Mouse (Mus musculus): ENCODE results near the gene 4933411K16Rik. TPM values are rescaled to one million over a fixed set of nuclear protein-coding genes. Genes with fewer than 3 reads are reported as not detected.

The 4933411K16Rik gene
- polyA plus RNA-seq, 1 experiment from 2014 or later: 2.7 TPM

DNA sequence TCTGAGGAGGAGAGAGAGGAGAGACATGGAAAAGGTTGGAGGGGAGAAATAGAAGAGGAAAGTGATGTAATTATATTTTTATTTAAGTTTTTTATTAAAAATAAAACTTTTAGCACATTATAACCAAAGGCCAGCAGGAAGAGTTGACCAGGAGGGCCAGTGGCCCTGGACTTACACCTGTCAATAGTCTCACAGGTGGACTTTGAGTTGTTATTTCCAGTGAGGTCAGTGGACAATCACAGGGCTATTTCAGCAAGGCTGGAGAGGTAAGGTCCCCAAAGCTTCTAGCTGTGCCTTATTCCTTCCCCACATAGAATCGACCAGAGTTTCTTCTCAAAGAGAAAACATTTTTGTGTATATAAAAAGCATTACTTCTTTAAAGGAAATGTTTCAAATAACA lies 1.8 kb upstream of the 4933411K16Rik start:
- DNase-seq (ENCODE audit: low read depth, low spot score) (no peak), ATAC-seq (no peak)
- in situ Hi-C loops (cut with MboI; ENCODE audit: low pct_unique_long_range_greater_than_20kb): no loop called here
- ChIA-PET CTCF (interaction anchor here (1.0 to 4.1 kb wide), 3 partner anchors 15 to 23 kb away, joined by 3 to 19 read pairs (median 11); partner anchors contain the start of gene Ankrd2), POLR2A (no interaction called here)
- no peaks in the 10 kb centered on the region for H3K27me3 ChIP-seq
- TF ChIP-seq CTCF (IDR thresholded peaks at IDR 0.05): no peak

DNA sequence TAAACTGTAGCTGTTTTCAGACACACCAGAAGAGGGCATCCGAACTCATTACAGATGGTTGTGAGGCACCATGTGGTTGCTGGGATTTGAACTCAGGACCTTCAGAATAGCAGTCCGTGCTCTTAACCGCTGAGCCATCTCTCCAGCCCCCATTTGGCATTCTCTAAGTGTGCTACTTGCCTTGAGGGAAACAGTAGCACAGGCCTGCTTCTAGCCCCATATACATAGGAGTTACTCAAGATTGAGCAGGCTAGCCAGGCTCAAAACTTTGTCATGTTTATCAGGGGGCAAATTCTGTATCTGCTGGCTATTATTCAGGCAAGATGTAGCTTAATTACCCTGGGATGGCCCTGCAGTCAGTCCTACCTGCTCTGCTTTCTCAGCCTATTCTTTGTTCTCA lies 697 bp upstream of the 4933411K16Rik start:
- in situ Hi-C loops (cut with MboI; ENCODE audit: low pct_unique_long_range_greater_than_20kb): no loop called here
- POLR2A ChIA-PET: interaction anchor here (1.0 kb wide), 1 partner anchor 9 kb away, joined by 4 read pairs; no protein-coding TSS in a partner anchor
- ATAC-seq: no peak
- H3K27me3 ChIP-seq: no peaks in the 10 kb centered on the region
- CTCF ChIA-PET: interaction anchor here (1.0 to 4.1 kb wide), 6 partner anchors 9 to 149 kb away, joined by 3 to 19 read pairs (median 4); partner anchors contain the start of gene Ankrd2
- no peak for DNase-seq (ENCODE audit: low read depth, low spot score)
- TF ChIP-seq CTCF (IDR thresholded peaks at IDR 0.05): no peak

DNA sequence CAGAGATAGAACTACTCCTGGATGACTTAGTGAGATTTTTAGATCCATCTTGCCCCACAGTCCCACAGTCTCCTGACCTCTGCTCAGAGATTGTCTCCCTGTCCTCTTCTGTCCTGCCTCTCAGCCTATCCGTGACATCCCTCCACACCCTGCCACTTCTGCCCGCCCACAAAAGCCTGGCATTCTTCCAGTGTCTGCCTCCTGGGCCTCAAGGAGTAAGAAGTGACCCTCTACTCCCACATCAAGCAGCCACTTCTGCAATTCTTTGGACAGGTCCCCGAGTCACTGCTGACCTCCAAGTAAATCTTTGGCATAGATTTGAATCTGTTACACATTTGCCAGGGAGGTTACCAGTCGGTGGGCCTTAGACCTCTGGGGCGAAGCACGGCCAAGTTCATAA lies 2.2 kb downstream of the 4933411K16Rik start:
- TF ChIP-seq CTCF (IDR thresholded peaks at IDR 0.05): no peak
- in situ Hi-C loops (cut with MboI; ENCODE audit: low pct_unique_long_range_greater_than_20kb): no loop called here
- POLR2A ChIA-PET: interaction anchor here (1.5 kb wide), 1 partner anchor 18 kb away, joined by 5 read pairs; no protein-coding TSS in a partner anchor
- ATAC-seq (peak; percentile 10), DNase-seq (ENCODE audit: low read depth, low spot score) (no peak)
- CTCF ChIA-PET: interaction anchor here (5.5 kb wide), 1 partner anchor 8 kb away, joined by 35 read pairs; the partner anchor contains the start of gene Hoga1
- H3K27me3 ChIP-seq: no peaks in the 10 kb centered on the region

DNA sequence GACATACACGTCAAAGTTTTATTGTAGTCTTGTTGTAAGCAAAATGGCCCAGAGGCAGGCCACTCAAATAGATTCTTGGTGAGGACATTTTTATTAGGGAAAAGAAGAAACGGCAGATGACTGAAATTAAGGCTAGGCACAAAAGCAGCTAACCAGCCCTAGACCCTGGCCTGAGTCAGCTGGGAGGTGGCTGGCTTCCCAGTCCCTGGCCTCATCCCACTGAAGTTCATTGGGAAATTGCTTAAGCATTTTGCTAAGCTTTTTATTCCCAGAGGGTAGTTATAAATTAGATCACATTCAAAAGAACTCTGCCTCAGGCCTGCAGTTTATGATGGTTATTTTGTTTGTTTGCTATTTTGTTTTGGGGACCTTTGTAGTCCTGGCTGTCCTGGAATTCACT lies 3.8 kb downstream of the 4933411K16Rik start:
- no peak for TF ChIP-seq CTCF (IDR thresholded peaks at IDR 0.05)
- no peaks in the 10 kb centered on the region for H3K27me3 ChIP-seq
- in situ Hi-C loops (cut with MboI; ENCODE audit: low pct_unique_long_range_greater_than_20kb): no loop called here
- ChIA-PET CTCF (interaction anchor here (0.8 to 5.5 kb wide), 5 partner anchors 8 to 20 kb away, joined by 3 to 47 read pairs (median 8); partner anchors contain the start of genes Ankrd2 and Hoga1), POLR2A (interaction anchor here (1.1 to 1.5 kb wide), 2 partner anchors 11 to 13 kb away, joined by 3 to 4 read pairs; no protein-coding TSS in a partner anchor)
- ATAC-seq (no peak), DNase-seq (ENCODE audit: low read depth, low spot score) (no peak)

DNA sequence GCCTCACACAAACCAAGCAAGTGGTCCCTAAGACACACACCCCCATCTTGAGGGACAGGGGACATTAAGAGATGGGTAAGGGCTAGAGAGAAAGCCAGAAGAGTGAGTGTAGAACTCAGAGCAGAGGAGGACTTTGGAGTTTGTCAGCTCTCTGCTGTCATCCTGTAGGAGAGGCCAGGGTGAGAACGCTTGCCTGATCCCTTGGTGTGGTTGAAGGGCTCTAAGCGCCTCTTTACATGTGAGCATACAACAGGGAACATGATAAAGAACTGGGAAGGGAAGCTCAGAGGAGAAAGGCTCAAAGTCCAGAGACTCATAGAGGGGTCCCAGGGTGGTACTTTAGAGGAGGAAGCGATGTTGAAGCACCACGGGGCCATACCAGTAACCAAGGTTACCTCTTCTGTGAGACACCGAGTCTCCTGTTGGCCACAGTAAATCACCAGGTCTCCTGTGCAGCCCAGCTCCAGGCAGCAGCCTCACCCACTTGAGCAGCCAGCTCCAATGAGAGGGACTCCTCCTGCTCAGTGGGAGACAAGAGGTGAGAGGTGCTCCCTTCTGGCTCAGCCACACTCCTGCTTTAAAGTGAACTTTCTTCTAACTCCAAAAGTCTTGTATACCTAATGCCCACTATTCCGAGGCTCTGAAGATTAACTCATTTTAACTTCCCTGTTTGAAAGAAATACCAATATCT lies 4.8 kb downstream of the 4933411K16Rik start:
- in situ Hi-C loops (cut with MboI; ENCODE audit: low pct_unique_long_range_greater_than_20kb): no loop called here
- POLR2A ChIA-PET: interaction anchor here (1.5 kb wide), 1 partner anchor 12 kb away, joined by 4 read pairs; no protein-coding TSS in a partner anchor
- CTCF ChIA-PET: interaction anchor here (0.6 to 5.5 kb wide), 4 partner anchors 11 to 95 kb away, joined by 3 to 47 read pairs (median 24); partner anchors contain the start of genes Ankrd2 and Hoga1
- TF ChIP-seq CTCF (IDR thresholded peaks at IDR 0.05): no peak
- ATAC-seq (no peak), DNase-seq (ENCODE audit: low read depth, low spot score) (no peak)
- no peaks in the 10 kb centered on the region for H3K27me3 ChIP-seq

DNA sequence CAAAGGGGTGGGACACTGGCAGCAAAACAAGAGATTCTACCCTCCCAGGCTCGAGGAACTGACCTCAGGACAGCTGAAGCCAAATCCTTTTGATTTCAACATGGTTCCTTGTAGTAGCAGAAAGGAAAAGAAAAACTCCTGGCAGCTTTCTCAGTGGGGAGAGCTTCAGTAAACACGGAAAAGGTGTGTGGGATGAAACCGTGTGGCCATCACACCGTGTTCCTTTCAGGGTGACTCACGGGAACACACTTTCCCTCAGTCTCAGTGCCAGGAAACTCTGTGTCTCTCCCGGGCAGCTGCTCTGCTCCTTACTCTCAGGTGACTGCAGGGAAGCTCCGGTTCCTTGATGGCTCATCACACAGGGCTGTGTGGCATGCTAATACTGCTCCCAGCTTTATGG lies 6.4 kb downstream of the 4933411K16Rik start:
- CTCF ChIA-PET: interaction anchor here (1.2 to 5.5 kb wide), 4 partner anchors 13 to 32 kb away, joined by 3 to 47 read pairs (median 24); partner anchors contain the start of genes Ankrd2 and Hoga1
- in situ Hi-C loops (cut with MboI; ENCODE audit: low pct_unique_long_range_greater_than_20kb): no loop called here
- no peaks in the 10 kb centered on the region for H3K27me3 ChIP-seq

DNA sequence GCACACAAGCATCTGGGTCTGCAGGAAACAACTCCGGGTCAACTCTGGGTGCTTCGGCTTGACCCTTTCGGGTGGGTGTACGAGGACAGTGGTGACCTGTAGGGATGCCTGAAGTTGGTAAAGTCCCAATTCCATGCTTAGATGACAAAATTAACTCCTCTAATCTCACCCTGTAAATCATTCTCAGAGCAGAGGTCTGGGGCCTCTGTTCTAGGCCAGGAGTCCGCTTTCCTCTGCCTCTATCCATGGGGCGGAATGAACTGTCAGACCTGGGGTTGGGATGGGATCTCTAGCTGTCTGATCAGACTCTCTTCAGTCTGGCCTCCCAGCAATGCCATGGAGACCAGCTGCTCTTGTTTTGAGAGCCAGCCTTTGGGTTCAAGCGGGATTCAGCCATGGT lies 9.4 kb downstream of the 4933411K16Rik start:
- ChIA-PET POLR2A (interaction anchor here (0.7 kb wide), 1 partner anchor 19 kb away, joined by 3 read pairs; no protein-coding TSS in a partner anchor), CTCF (interaction anchor here (0.9 to 2.5 kb wide), 5 partner anchors 7 to 16 kb away, joined by 3 to 7 read pairs (median 3); partner anchors contain the start of gene Hoga1)
- ATAC-seq: no peak

More for the DNA sequence above, 6.4 kb downstream of the 4933411K16Rik start:
- POLR2A ChIA-PET: no interaction called here
- ATAC-seq (peak; percentile 40), DNase-seq (ENCODE audit: low read depth, low spot score) (no peak)
- no peak for TF ChIP-seq CTCF (IDR thresholded peaks at IDR 0.05)

DNA sequence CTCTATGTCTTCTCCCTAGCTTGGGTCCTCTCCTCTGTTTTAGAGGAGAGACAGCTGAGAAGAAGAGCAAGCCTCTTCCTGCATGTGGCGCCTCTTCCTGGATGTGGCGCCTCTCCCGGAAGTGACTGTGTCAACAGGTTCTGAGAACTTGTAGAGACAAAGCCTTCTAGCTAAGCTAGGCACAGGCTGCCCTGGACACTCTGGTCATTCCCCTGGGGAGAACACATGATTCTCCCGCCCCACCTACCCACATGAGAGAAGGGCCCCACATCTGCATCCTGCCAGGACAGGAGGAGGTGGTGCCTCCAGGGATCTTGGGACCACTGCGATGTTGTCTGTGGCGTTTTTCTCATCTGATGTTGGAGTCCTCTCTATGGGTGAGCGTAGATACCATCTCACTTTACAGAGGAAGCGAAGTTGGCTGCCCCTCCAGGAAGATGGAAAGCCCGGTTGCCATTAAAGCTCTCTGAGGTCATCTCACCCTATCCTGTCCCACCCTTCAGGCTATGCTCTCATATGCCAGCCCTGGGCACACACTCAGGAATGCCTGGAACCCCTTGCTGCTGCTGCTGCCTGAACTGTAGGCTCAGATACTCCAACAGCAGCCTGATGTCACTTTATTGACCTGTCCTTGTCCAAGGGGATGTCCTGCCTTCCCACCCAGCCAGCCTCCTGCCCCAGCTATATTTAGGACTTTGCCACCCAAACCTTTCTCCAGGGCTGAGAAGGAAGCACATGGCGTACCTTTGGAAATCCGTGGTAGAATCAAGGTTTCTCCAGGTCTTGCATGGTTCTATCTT lies 16.6 kb downstream of the 4933411K16Rik start:
- no peak for ATAC-seq
- ChIA-PET CTCF (interaction anchor here (1.0 to 9.4 kb wide), 11 partner anchors 8 to 113 kb away, joined by 3 to 154 read pairs (median 4); partner anchors contain the start of genes 4933411K16Rik, Ankrd2 and Hoga1), POLR2A (interaction anchor here (1.1 to 1.6 kb wide), 3 partner anchors 13 to 30 kb away, joined by 3 to 4 read pairs (median 4); partner anchors contain the start of gene Pi4k2a)

More for the DNA sequence above, 9.4 kb downstream of the 4933411K16Rik start:
- DNase-seq (ENCODE audit: low read depth, low spot score): no peak
- in situ Hi-C loops (cut with MboI; ENCODE audit: low pct_unique_long_range_greater_than_20kb): no loop called here
- TF ChIP-seq CTCF (IDR thresholded peaks at IDR 0.05): no peak
- no peaks in the 10 kb centered on the region for H3K27me3 ChIP-seq

DNA sequence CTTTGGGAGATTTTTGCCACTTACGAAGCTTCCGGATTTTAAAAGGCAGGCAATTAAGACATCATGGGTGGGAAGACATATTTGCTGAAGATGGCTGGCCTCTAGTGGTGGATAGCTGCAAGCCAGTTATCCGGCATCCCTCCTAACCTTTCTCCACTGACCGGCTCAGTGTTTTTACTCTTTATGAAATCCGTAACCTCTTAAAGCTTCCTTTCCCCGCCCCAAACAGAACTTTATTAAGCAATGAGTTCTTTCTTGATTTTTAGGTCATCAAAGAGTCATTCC lies 17.1 kb downstream of the 4933411K16Rik start:
- TF ChIP-seq CTCF (IDR thresholded peaks at IDR 0.05): no peak
- no peaks in the 10 kb centered on the region for H3K27me3 ChIP-seq
- ChIA-PET POLR2A (interaction anchor here (1.1 to 1.6 kb wide), 3 partner anchors 13 to 31 kb away, joined by 3 to 4 read pairs (median 4); partner anchors contain the start of gene Pi4k2a), CTCF (interaction anchor here (0.8 to 9.4 kb wide), 13 partner anchors 8 to 114 kb away, joined by 3 to 154 read pairs (median 4); partner anchors contain the start of genes 4933411K16Rik, Ankrd2 and Hoga1)
- ATAC-seq: no peak
- in situ Hi-C loops (cut with MboI; ENCODE audit: low pct_unique_long_range_greater_than_20kb): no loop called here
- DNase-seq (ENCODE audit: low read depth, low spot score): no peak

More for the DNA sequence above, 16.6 kb downstream of the 4933411K16Rik start:
- in situ Hi-C loops (cut with MboI; ENCODE audit: low pct_unique_long_range_greater_than_20kb): no loop called here
- no peaks in the 10 kb centered on the region for H3K27me3 ChIP-seq
- DNase-seq (ENCODE audit: low read depth, low spot score): no peak
- TF ChIP-seq CTCF (IDR thresholded peaks at IDR 0.05): no peak

DNA sequence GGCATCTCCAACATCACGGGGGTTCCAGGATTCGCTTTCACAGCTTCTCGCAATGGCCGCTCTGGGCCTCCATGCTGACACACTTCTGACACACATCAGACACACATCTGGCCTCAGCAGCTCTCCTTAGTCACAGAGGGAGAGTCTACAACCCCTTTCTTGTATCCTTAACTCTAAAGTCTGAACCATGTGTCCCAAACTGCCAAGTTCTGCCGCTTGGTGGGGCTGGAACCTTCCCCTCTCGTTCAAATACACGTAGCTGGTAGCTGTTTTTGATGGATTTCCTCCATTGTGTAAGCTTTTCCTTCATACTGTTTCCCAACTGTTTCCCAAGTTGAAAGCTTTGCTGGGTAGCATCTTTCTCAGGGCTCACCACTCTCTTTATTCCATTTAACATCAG lies 19.2 kb downstream of the 4933411K16Rik start:
- in situ Hi-C loops (cut with MboI; ENCODE audit: low pct_unique_long_range_greater_than_20kb): loop anchor here (5.0 kb wide), 1 partner anchor 39 kb away; no protein-coding TSS in a partner anchor
- no peak for TF ChIP-seq CTCF (IDR thresholded peaks at IDR 0.05)
- DNase-seq (ENCODE audit: low read depth, low spot score) (no peak), ATAC-seq (no peak)
- no peaks in the 10 kb centered on the region for H3K27me3 ChIP-seq
- CTCF ChIA-PET: interaction anchor here (1.0 to 9.4 kb wide), 9 partner anchors 14 to 95 kb away, joined by 3 to 154 read pairs (median 23); partner anchors contain the start of genes Ankrd2, Hoga1 and Pi4k2a
- POLR2A ChIA-PET: interaction anchor here (0.5 to 2.4 kb wide), 2 partner anchors 16 to 35 kb away, joined by 4 to 5 read pairs; no protein-coding TSS in a partner anchor
